Mouse (Mus musculus) CH12.LX (cell line): ENCODE measurements at regions not wholly inside any gene's neighbourhood (a gene's known extent, or its start where the extent isn't known, plus 50 kb on each side); places are given as distances from the start of the nearest gene placed in this dataset.
A peak's percentile ranks its signal among the peaks of the same experiment; 100 is the strongest.

Source experiments
- DNase-seq: peaks from one replicate; pipeline ENCODE4 v3.0.0-alpha.2; 2013; ENCODE audit errors: extremely low read depth
- H3K27ac ChIP-seq: 2 replicates; pipeline ENCODE4 v1.5.1; 2012; ENCODE audit warnings: low read depth, mild to moderate bottlenecking, control low read depth, moderate library complexity; ENCODE audit not compliant: insufficient read depth
- H3K27me3 ChIP-seq: replicated peaks from 2 replicates; pipeline ENCODE3; 2012; ENCODE audit warnings: inconsistent platforms
- H3K36me3 ChIP-seq, 2 experiments: replicated peaks in 1 of 2; 2 replicates each; pipeline versions ENCODE3 to v1.6.1; 2012; ENCODE audit warnings: inconsistent platforms in 1 of 2, low read length in 1 of 2, mild to moderate bottlenecking in 1 of 2, mixed read lengths in 1 of 2, moderate library complexity in 1 of 2; ENCODE audit not compliant: control insufficient read depth in 1 of 2, insufficient read depth in 1 of 2
- H3K4me1 ChIP-seq, 2 experiments: 2 replicates each; pipeline ENCODE4 v1.6.1; 2012; ENCODE audit warnings: inconsistent platforms in 1 of 2, moderate library complexity in 1 of 2; ENCODE audit not compliant: insufficient read depth in 2 of 2, control insufficient read depth in 1 of 2
- H3K4me2 ChIP-seq: 2 replicates; pipeline ENCODE4 v1.6.1; 2012; ENCODE audit warnings: low read depth, mild to moderate bottlenecking, control low read depth; ENCODE audit not compliant: poor library complexity, insufficient read depth, severe bottlenecking
- H3K4me3 ChIP-seq, 3 experiments: fragments of 150-350 bp in 1 of 3; sonication (generic) in 1 of 3; replicated peaks in 1 of 3; 2 replicates each; pipeline versions ENCODE3 to v1.5.1; 2011 to 2012; ENCODE audit warnings: low read depth in 2 of 3, low read length in 2 of 3, mild to moderate bottlenecking in 2 of 3, moderate library complexity in 2 of 3, control low read depth in 1 of 3, improper control_type of control experiment in 1 of 3, inconsistent platforms in 1 of 3, mixed read lengths in 1 of 3; ENCODE audit not compliant: poor library complexity in 1 of 3
- H3K79me2 ChIP-seq: replicated peaks from 2 replicates; pipeline ENCODE4 v1.6.1; 2012; ENCODE audit warnings: mild to moderate bottlenecking, moderate library complexity; ENCODE audit not compliant: control insufficient read depth, poor library complexity, insufficient read depth, severe bottlenecking; ENCODE audit errors: extremely low read depth
- H3K9ac ChIP-seq: 2 replicates; pipeline ENCODE4 v1.6.1; 2012; ENCODE audit warnings: low read depth, mild to moderate bottlenecking, control low read depth, moderate library complexity; ENCODE audit not compliant: insufficient read depth
- H3K9me3 ChIP-seq: replicated peaks from 2 replicates; pipeline ENCODE3; 2012; ENCODE audit warnings: low read length, inconsistent platforms, mixed read lengths
- BHLHE40 ChIP-seq: IDR thresholded peaks from 2 replicates; pipeline ENCODE4 v1.6.1; 2011; ENCODE audit warnings: mild to moderate bottlenecking, low read depth, low read length, improper control_type of control experiment
- E2F4 ChIP-seq: IDR thresholded peaks from 2 replicates; pipeline ENCODE4 v1.6.1; 2011; ENCODE audit warnings: low read depth, low read length, improper control_type of control experiment; ENCODE audit not compliant: insufficient replicate concordance
- ELF1 ChIP-seq: IDR thresholded peaks from 2 replicates; pipeline ENCODE4 v1.6.1; 2014; ENCODE audit warnings: low read depth, mild to moderate bottlenecking, inconsistent platforms, low read length, improper control_type of control experiment
- EP300 ChIP-seq: IDR thresholded peaks from 2 replicates; pipeline ENCODE4 v1.6.1; 2011; ENCODE audit warnings: low read length, improper control_type of control experiment
- ETS1 ChIP-seq: conservative IDR thresholded peaks from 2 replicates; pipeline ENCODE4 v1.6.1; 2012; ENCODE audit warnings: low read depth, mild to moderate bottlenecking, inconsistent platforms, low read length, improper control_type of control experiment, moderate library complexity
- HCFC1 ChIP-seq: IDR thresholded peaks from 2 replicates; pipeline ENCODE4 v1.6.1; 2012; ENCODE audit warnings: low read depth, mild to moderate bottlenecking, inconsistent platforms, low read length, improper control_type of control experiment
- IRF4 ChIP-seq: IDR thresholded peaks from 2 replicates; pipeline ENCODE4 v1.6.1; 2014; ENCODE audit warnings: low read depth, mild to moderate bottlenecking, inconsistent platforms, low read length, improper control_type of control experiment
- JUN ChIP-seq: IDR thresholded peaks from 2 replicates; pipeline ENCODE4 v1.6.1; 2011; ENCODE audit warnings: low read depth, mild to moderate bottlenecking, low read length, improper control_type of control experiment, moderate library complexity; ENCODE audit not compliant: insufficient read depth
- MAZ ChIP-seq: IDR thresholded peaks from 2 replicates; pipeline ENCODE4 v1.6.1; 2012; ENCODE audit warnings: low read depth, mild to moderate bottlenecking, inconsistent platforms, low read length, improper control_type of control experiment, moderate library complexity
- MEF2A ChIP-seq: IDR thresholded peaks from 2 replicates; pipeline ENCODE4 v1.6.1; 2014; ENCODE audit warnings: low read depth, mild to moderate bottlenecking, inconsistent platforms, low read length, improper control_type of control experiment, borderline replicate concordance
- POLR2AphosphoS2 ChIP-seq: IDR thresholded peaks from 2 replicates; pipeline ENCODE4 v1.6.1; 2011; ENCODE audit warnings: low read depth, low read length, improper control_type of control experiment
- RAD21 ChIP-seq: IDR thresholded peaks from 2 replicates; pipeline ENCODE4 v1.6.1; 2011; ENCODE audit warnings: low read depth, mild to moderate bottlenecking, low read length, improper control_type of control experiment, moderate library complexity
- SIN3A ChIP-seq: IDR thresholded peaks from 2 replicates; pipeline ENCODE4 v1.6.1; 2012; ENCODE audit warnings: low read length, improper control_type of control experiment, inconsistent platforms
- SMC3 ChIP-seq: IDR thresholded peaks from 2 replicates; pipeline ENCODE4 v1.6.1; 2011; ENCODE audit warnings: low read depth, low read length, improper control_type of control experiment
- TCF12 ChIP-seq: IDR thresholded peaks from 2 replicates; pipeline ENCODE4 v1.6.1; 2014; ENCODE audit warnings: low read depth, mild to moderate bottlenecking, inconsistent platforms, low read length, improper control_type of control experiment
- UBTF ChIP-seq: IDR thresholded peaks from 2 replicates; pipeline ENCODE4 v1.6.1; 2012; ENCODE audit warnings: low read depth, mild to moderate bottlenecking, inconsistent platforms, low read length, improper control_type of control experiment, moderate library complexity
- USF1 ChIP-seq: IDR thresholded peaks from 2 replicates; pipeline ENCODE4 v1.6.1; 2014; ENCODE audit warnings: low read depth, mild to moderate bottlenecking, inconsistent platforms, low read length, improper control_type of control experiment
- USF2 ChIP-seq: conservative IDR thresholded peaks from 2 replicates; pipeline ENCODE4 v1.6.1; 2011; ENCODE audit warnings: low read depth, low read length, improper control_type of control experiment
- ZKSCAN1 ChIP-seq: IDR thresholded peaks from 2 replicates; pipeline ENCODE4 v1.6.1; 2012; ENCODE audit warnings: low read depth, inconsistent platforms, low read length, improper control_type of control experiment, borderline replicate concordance
- dilution Hi-C: fragments of 300-500 bp; cut with MboI; formaldehyde crosslinking; loops from 2 replicates; pipeline ENCODE4 v1.14.3; 2020; ENCODE audit warnings: low sequenced_read_pairs; ENCODE audit not compliant: extremely low pct_unique_long_range_greater_than_20kb, extremely low pct_ligation_motif_present
- in situ Hi-C: fragments of 300-500 bp; cut with MboI; formaldehyde crosslinking; loops from 3 replicates; pipeline ENCODE4 v1.14.3; 2019; ENCODE audit warnings: low sequenced_read_pairs, low pct_ligation_motif_present, low pct_unique_long_range_greater_than_20kb, mixed read lengths

DNA sequence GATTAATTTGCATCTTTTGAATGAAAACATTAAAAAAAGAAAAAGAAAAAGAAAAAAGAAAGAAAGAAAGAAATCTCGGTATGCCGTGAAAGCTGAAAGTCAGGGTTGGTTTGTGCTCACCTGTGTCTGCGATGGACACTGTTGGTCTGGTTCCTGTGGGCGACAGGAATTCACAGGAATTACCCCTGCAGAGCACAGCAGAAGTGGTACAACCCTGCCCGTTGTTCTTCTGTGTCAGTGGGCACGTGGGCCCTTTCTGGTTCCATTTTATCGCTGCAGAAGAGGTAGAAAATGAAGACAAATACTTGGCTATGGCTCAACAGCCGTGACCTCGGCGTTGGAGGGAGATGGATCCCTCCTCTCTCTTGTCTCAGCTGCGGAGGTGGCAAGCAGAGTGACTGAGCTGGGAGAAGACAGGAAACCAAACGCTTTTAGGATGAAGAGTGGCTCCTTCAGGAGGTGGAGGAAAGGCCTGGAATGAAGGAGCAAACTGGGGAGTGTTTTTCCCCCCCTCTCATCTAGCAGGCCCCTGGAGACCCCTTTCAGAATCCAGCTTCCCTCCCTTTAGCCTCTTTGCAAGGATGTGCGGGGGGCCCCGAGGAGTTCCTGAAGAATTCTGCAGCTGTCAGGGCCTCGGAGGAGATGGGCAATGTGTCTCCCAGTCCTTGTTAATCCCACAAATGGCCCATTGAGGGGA, 134.7 kb upstream of the Map3k1 start:
- in situ Hi-C loops = no loop called here
- Histone ChIP-seq H3K4me1 (peaks cover 2 to 58% of the 10 kb centered on the region in 2 experiments; a peak in 2 of 4 replicates), H3K27me3 (no peaks in the 10 kb centered on the region)
- TF ChIP-seq MAZ = no peak
- no peak for TF ChIP-seq SMC3
- no peak for TF ChIP-seq HCFC1
- TF ChIP-seq, all 38 proteins: peak for 0
- Histone ChIP-seq H3K36me3 (no peaks in the 10 kb centered on the region), H3K4me3 (no peak overlapping the region), H3K4me2 (no peak overlapping the region), H3K9me3 (no peaks in the 10 kb centered on the region), H3K27ac (no peak overlapping the region), H3K9ac (no peak overlapping the region), H3K79me2 (no peaks in the 10 kb centered on the region)
- dilution Hi-C loops = no loop called here
- DNase-seq = no peak

DNA sequence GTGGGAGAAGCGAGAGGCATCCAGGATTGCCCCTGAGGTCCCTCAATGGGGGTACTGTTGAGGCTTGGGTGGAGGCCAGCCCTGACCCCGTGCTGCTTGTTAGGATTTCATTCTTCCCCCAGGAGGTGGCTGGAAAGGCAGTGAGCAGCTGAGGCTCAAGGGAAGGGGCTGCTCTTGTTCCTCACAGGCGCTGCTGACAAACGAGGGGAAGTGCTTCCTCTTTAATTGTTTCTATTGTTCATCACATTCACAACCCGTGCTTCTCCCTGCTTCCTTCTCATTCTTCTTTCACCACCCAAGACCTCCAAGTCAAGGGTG, 135.3 kb upstream of the Map3k1 start:
- Histone ChIP-seq H3K79me2 (no peaks in the 10 kb centered on the region), H3K4me3 (no peak overlapping the region), H3K27ac (no peak overlapping the region), H3K4me1 (peaks cover 2 to 60% of the 10 kb centered on the region in 2 experiments; a peak in 2 of 4 replicates), H3K9ac (no peak overlapping the region), H3K4me2 (no peak overlapping the region), H3K36me3 (no peaks in the 10 kb centered on the region), H3K9me3 (no peaks in the 10 kb centered on the region), H3K27me3 (no peaks in the 10 kb centered on the region)
- no peak for DNase-seq
- in situ Hi-C loops = no loop called here
- dilution Hi-C loops = no loop called here
- TF ChIP-seq RAD21 = no peak
- TF ChIP-seq BHLHE40 = no peak
- no peak for TF ChIP-seq E2F4
- no peak for TF ChIP-seq USF1
- TF ChIP-seq ELF1 = no peak
- TF ChIP-seq ETS1 = no peak

DNA sequence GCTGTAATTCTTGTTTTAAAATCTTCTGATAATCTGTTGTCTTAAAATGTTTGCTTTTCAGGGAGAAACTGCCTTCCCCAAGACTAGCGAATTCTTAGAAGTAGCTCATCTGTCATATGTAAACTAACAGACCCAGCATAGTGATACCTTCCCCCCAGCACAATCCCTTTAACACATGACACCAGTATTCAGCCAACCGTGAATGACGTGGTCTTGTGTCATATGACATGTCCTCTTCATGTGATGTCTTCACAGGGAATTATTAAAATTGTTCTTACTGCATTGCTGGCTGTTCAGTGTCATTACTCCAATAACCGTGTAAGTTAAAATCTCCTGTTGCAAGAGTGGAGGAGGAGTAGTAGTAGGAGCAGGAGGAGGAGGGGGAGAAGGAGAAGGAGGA, 137.5 kb upstream of the Map3k1 start:
- Histone ChIP-seq H3K27me3 (no peaks in the 10 kb centered on the region), H3K36me3 (no peaks in the 10 kb centered on the region), H3K9me3 (no peaks in the 10 kb centered on the region), H3K27ac (no peak overlapping the region), H3K4me3 (no peak overlapping the region), H3K79me2 (no peaks in the 10 kb centered on the region), H3K4me1 (peaks cover 2 to 51% of the 10 kb centered on the region in 2 experiments; a peak in 2 of 4 replicates), H3K9ac (no peak overlapping the region), H3K4me2 (no peak overlapping the region)
- peak; percentile 64 for DNase-seq
- dilution Hi-C loops = no loop called here
- TF ChIP-seq BHLHE40 = peak; percentile 48; the same call in 1 of the 2 replicates
- no peak for TF ChIP-seq MEF2A
- 0 out of 2 replicates have a peak, but pooled peaks have one; percentile 10 for TF ChIP-seq IRF4
- no peak for TF ChIP-seq USF2
- TF ChIP-seq USF1 = no peak
- TF ChIP-seq POLR2AphosphoS2 = no peak
- TF ChIP-seq SIN3A = 0 out of 2 replicates have a peak, but pooled peaks have one; percentile 29
- TF ChIP-seq EP300 = 0 out of 2 replicates have a peak, but pooled peaks have one; percentile 8
- no peak for TF ChIP-seq JUN
- TF ChIP-seq UBTF = no peak
- 0 out of 2 replicates have a peak, but pooled peaks have one; percentile 23 for TF ChIP-seq TCF12
- no peak for TF ChIP-seq ZKSCAN1
- in situ Hi-C loops = no loop called here
